In the genomic region with DNA sequence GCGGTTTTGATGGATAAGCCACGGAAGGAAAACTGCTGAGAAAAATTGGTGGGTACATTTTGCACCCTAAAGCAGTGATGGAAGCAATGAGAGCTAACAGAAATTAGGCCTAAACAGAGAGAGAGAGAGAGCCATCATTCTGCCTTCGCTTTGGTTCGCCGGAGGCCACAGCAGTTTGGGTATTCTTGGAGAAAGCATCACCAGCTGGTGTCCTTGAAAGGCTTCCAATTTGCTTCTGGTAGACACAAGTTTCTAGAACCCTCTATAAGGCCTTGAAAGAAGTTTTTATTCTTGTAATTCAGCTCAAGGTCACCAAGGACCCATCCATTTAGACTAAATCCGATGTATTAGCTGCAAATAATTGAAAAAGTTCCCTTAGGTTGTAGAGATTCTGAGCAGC, we compare ENCODE assay signal across 23 mouse cellular contexts.
A peak's percentile ranks its signal among the peaks of the same experiment; 100 is the strongest.
DNase-seq lines count a peak whose midpoint lies in the region; ATAC-seq lines count a peak whose summit lies in the region.
"Had no signal": no experiment of that assay in that cellular context is flagged by ENCODE, and none has a peak within 500 bp of the region (broad histone marks: within the 10 kb centered on the region; RNA-seq: fewer than 3 reads in every experiment).

No protein-coding gene starts in this region.

- H3K4me3 ChIP-seq in midbrain, embryonic 10.5 days: no peak overlapping the region
- no peak overlapping the region for H3K4me3 ChIP-seq in midbrain, embryonic 16.5 days (ENCODE audit: low read depth, low read length)
- H3K4me3 ChIP-seq: heart, adult 2 months; heart, embryonic 13.5 days; midbrain, embryonic 15.5 days had no signal

- no peaks in the 10 kb centered on the region for H3K27me3 ChIP-seq in midbrain, embryonic 10.5 days (ENCODE audit: low read depth, poor library complexity, severe bottlenecking)
- no peaks in the 10 kb centered on the region for H3K27me3 ChIP-seq in midbrain, embryonic 16.5 days (ENCODE audit: control insufficient read depth, insufficient read depth, low read depth, low read length)
- H3K27me3 ChIP-seq: heart, embryonic 13.5 days; midbrain, embryonic 15.5 days had no signal

- no peaks in the 10 kb centered on the region for H3K36me3 ChIP-seq in midbrain, embryonic 10.5 days
- H3K36me3 ChIP-seq in midbrain, embryonic 16.5 days (ENCODE audit: control insufficient read depth, insufficient read depth, low read length): no peaks in the 10 kb centered on the region
- H3K36me3 ChIP-seq: G1E; heart, embryonic 13.5 days; midbrain, embryonic 15.5 days had no signal

- no peak for ATAC-seq in midbrain, embryonic 16.5 days
- ATAC-seq: forebrain, embryonic 14.5 days; hindbrain, embryonic 16.5 days; midbrain, embryonic 15.5 days had no signal

- no peaks in the 10 kb centered on the region for H3K9me3 ChIP-seq in midbrain, embryonic 10.5 days (replicated peaks)
- no peaks in the 10 kb centered on the region for H3K9me3 ChIP-seq in midbrain, embryonic 16.5 days (replicated peaks; ENCODE audit: control insufficient read depth, low read length, poor library complexity, severe bottlenecking)
- H3K9me3 ChIP-seq: midbrain, embryonic 15.5 days had no signal

- 89% methylated on average over 6 of the region's 6 CpGs for WGBS in midbrain, embryonic 10.5 days
- WGBS in midbrain, embryonic 16.5 days: 90% methylated on average over 6 of the region's 6 CpGs

- H3K9ac ChIP-seq in midbrain, embryonic 16.5 days (ENCODE audit: low read depth, low read length): no peak overlapping the region
- H3K9ac ChIP-seq: heart, embryonic 13.5 days; liver, embryonic 14.5 days; midbrain, embryonic 15.5 days had no signal

- H3K4me2 ChIP-seq in midbrain, embryonic 16.5 days (ENCODE audit: low read length): no peak overlapping the region
- H3K4me2 ChIP-seq: heart, embryonic 13.5 days; midbrain, embryonic 15.5 days had no signal

- no peaks in the 10 kb centered on the region for H3K4me1 ChIP-seq in midbrain, embryonic 10.5 days
- no peaks in the 10 kb centered on the region for H3K4me1 ChIP-seq in midbrain, embryonic 16.5 days (ENCODE audit: control insufficient read depth, insufficient read depth, low read length)
- H3K4me1 ChIP-seq: heart, embryonic 13.5 days; midbrain, embryonic 15.5 days had no signal

- DNase-seq in cerebellum, adult 11-12 months: peak; percentile 26
- DNase-seq in cerebellum, postnatal 4 days (ENCODE audit: low spot score in 2 of 2): no peak
- peak; percentile 30 for DNase-seq in ovary, adult 18-20 months (ENCODE audit: low spot score)
- no peak for DNase-seq in ovary, postnatal 10 days (ENCODE audit: low spot score)
- peak; percentile 40 for DNase-seq in cerebellum, adult 9-10 months
- no peak for DNase-seq in midbrain, embryonic 10.5 days (ENCODE audit: low spot score)
- DNase-seq: adrenal gland, adult 8-10 months; heart, adult 2 months; heart, postnatal 10 days; kidney, adult 18-20 months; kidney, postnatal 36 days; liver; lung, adult 2 months; lung, postnatal 14 days; thymus, adult 18-20 months; thymus, postnatal 25 days had no signal

- H3K27ac ChIP-seq in midbrain, embryonic 10.5 days (replicated peaks): no peak overlapping the region
- no peak overlapping the region for H3K27ac ChIP-seq in midbrain, embryonic 16.5 days (ENCODE audit: low read length)
- H3K27ac ChIP-seq: heart, adult 2 months; heart, embryonic 13.5 days; liver, embryonic 14.5 days; midbrain, embryonic 15.5 days had no signal

Comparison
In these comparisons a context has a peak if more than half of its experiments do, and no peak if none do; other contexts are left out.
1. DNase-seq: peak in cerebellum, adult 11-12 months (single experiment), ovary, adult 18-20 months (single experiment) and cerebellum, adult 9-10 months (single experiment); none in cerebellum, postnatal 4 days (0 of 2), ovary, postnatal 10 days (single experiment) and midbrain, embryonic 10.5 days (single experiment).